Mouse (Mus musculus) hindbrain, postnatal 0 days (tissue): ENCODE results near the gene Tmem86a. TPM values are rescaled to one million over a fixed set of nuclear protein-coding genes. Genes with fewer than 3 reads are reported as not detected.
A peak's percentile ranks its signal among the peaks of the same experiment; 100 is the strongest.
"Not testable (repeated sequence)": the region's sequence is repeated elsewhere in the genome, so short reads cannot be mapped to it uniquely, and the experiment has no call there.

Experiments
- ATAC-seq: fragments of 200-750 bp; cut with Nextera tagmentation; 2 replicates; pipeline ENCODE4 v1.8.0; 2017; ENCODE audit warnings: mild to moderate bottlenecking, moderate TSS enrichment, moderate library complexity
- DNase-seq: peaks from one replicate; pipeline ENCODE4 v3.0.0-alpha.2; 2015; ENCODE audit warnings: low spot score
- H3K27ac ChIP-seq: fragments of 300-500 bp; sonication (generic); 2 replicates; pipeline ENCODE4 v1.5.1; 2014; ENCODE audit warnings: mild to moderate bottlenecking
- H3K27me3 ChIP-seq: fragments of 300-500 bp; sonication (generic); 2 replicates; pipeline ENCODE4 v1.6.1; 2014; ENCODE audit warnings: low read length, mixed read lengths; ENCODE audit not compliant: insufficient read depth
- H3K36me3 ChIP-seq: fragments of 300-500 bp; sonication (generic); 2 replicates; pipeline ENCODE4 v1.6.1; 2014; ENCODE audit warnings: low read length, mixed read lengths; ENCODE audit not compliant: insufficient read depth
- H3K4me1 ChIP-seq: fragments of 300-500 bp; sonication (generic); 2 replicates; pipeline ENCODE4 v1.6.1; 2014; ENCODE audit warnings: antibody characterized with exemption, low read length, mixed read lengths; ENCODE audit not compliant: insufficient read depth
- H3K4me2 ChIP-seq: fragments of 300-500 bp; sonication (generic); 2 replicates; pipeline ENCODE4 v1.6.1; 2014; ENCODE audit warnings: low read depth, mild to moderate bottlenecking, low read length, moderate library complexity, mixed read lengths
- H3K4me3 ChIP-seq: fragments of 300-500 bp; sonication (generic); 2 replicates; pipeline ENCODE4 v1.5.1; 2014; ENCODE audit warnings: low read length
- H3K9ac ChIP-seq: fragments of 300-500 bp; sonication (generic); replicated peaks from 2 replicates; pipeline ENCODE4 v1.6.1; 2014; ENCODE audit warnings: mild to moderate bottlenecking, low read length, moderate library complexity, mixed read lengths
- H3K9me3 ChIP-seq: fragments of 300-500 bp; sonication (generic); 2 replicates; pipeline ENCODE4 v1.6.1; 2016; ENCODE audit warnings: low read length, mixed read lengths
- CTCF ChIP-seq: IDR thresholded peaks from 2 replicates; pipeline ENCODE4 v1.5.1; 2016; ENCODE audit warnings: antibody characterized with exemption, control low read depth, low read depth
- WGBS: fragments of 180-500 bp; shearing (Covaris S2); extraction: QIAGEN DNeasy Blood & Tissue Kit; methylation state at CpG from one replicate; pipeline ENCODE4 v1.1.7; 2014; 5-methylcytosine and 5-hydroxymethylcytosine counted together
- polyA plus RNA-seq: library from polyadenylated mRNA; unstranded; fragments of >200 nt; fragmentation: Nextera tagmentation; extraction: Ambion mirVana; gene quantifications from 2 replicates; pipeline ENCODE4 v1.2.1, GENCODE M21; 2015
- total RNA-seq: library from RNA; depleted of rRNA; stranded (reverse); fragments of >200 nt; gene quantifications from 2 replicates; pipeline ENCODE4 v1.2.3, GENCODE M21; 2014

Tmem86a gene
- total and polyA plus RNA-seq, 2 experiments from 2014 or later = 11.9 to 29.5 TPM

GRCm38 (mm10) chr7:47017146-47017545 lies 33.3 kb upstream of the Tmem86a start:
- no peaks in the 10 kb centered on the region for H3K9me3 ChIP-seq
- H3K27me3 ChIP-seq = no peaks in the 10 kb centered on the region
- H3K27ac ChIP-seq = no peak overlapping the region
- no peaks in the 10 kb centered on the region for H3K4me1 ChIP-seq
- H3K4me3 ChIP-seq = no peak overlapping the region
- no peak for DNase-seq
- no peak overlapping the region for H3K9ac ChIP-seq
- no peak overlapping the region for H3K4me2 ChIP-seq
- no peaks in the 10 kb centered on the region for H3K36me3 ChIP-seq
- no peak for ATAC-seq
- no peak for TF ChIP-seq CTCF
- WGBS = 72% methylated on average over 7 of the region's 7 CpGs

- TF ChIP-seq CTCF = no peak
- DNase-seq (no peak), ATAC-seq (no peak)
- Histone ChIP-seq H3K9ac (no peak overlapping the region), H3K9me3 (no peaks in the 10 kb centered on the region), H3K4me1 (no peaks in the 10 kb centered on the region), H3K36me3 (no peaks in the 10 kb centered on the region), H3K4me3 (no peak overlapping the region), H3K27me3 (no peaks in the 10 kb centered on the region), H3K27ac (no peak overlapping the region), H3K4me2 (no peak overlapping the region)
- WGBS = 45% methylated on average over 5 of the region's 5 CpGs
Observed at GRCm38 (mm10) chr7:47019641-47020040, 30.8 kb upstream of the Tmem86a start.

GRCm38 (mm10) chr7:47020956-47021355 lies 29.4 kb upstream of the Tmem86a start:
- Histone ChIP-seq H3K9ac (no peak overlapping the region), H3K36me3 (no peaks in the 10 kb centered on the region), H3K4me3 (no peak overlapping the region), H3K27ac (no peak overlapping the region), H3K4me1 (no peaks in the 10 kb centered on the region), H3K27me3 (no peaks in the 10 kb centered on the region), H3K4me2 (no peak overlapping the region), H3K9me3 (no peaks in the 10 kb centered on the region)
- ATAC-seq = no peak
- 13% methylated on average over 8 of the region's 8 CpGs for WGBS
- TF ChIP-seq CTCF = no peak
- no peak for DNase-seq

GRCm38 (mm10) chr7:47022482-47022881 lies 27.9 kb upstream of the Tmem86a start:
- Histone ChIP-seq H3K9me3 (no peaks in the 10 kb centered on the region), H3K4me1 (no peaks in the 10 kb centered on the region), H3K27ac (no peak overlapping the region), H3K9ac (no peak overlapping the region), H3K36me3 (no peaks in the 10 kb centered on the region), H3K4me3 (no peak overlapping the region), H3K27me3 (no peaks in the 10 kb centered on the region), H3K4me2 (no peak overlapping the region)
- ATAC-seq (no peak), DNase-seq (no peak)
- WGBS = 59% methylated on average over 8 of the region's 8 CpGs
- TF ChIP-seq CTCF = no peak

- Histone ChIP-seq H3K4me2 (no peak overlapping the region), H3K9me3 (no peaks in the 10 kb centered on the region), H3K9ac (no peak overlapping the region), H3K27me3 (no peaks in the 10 kb centered on the region), H3K27ac (no peak overlapping the region), H3K4me3 (no peak overlapping the region), H3K36me3 (no peaks in the 10 kb centered on the region), H3K4me1 (no peaks in the 10 kb centered on the region)
- DNase-seq (peak; percentile 85), ATAC-seq (peak; percentile 68)
- peak; percentile 87 for TF ChIP-seq CTCF
- WGBS = 12% methylated on average over 6 of the region's 6 CpGs
Observed at GRCm38 (mm10) chr7:47023530-47023929, 26.9 kb upstream of the Tmem86a start.

DNA sequence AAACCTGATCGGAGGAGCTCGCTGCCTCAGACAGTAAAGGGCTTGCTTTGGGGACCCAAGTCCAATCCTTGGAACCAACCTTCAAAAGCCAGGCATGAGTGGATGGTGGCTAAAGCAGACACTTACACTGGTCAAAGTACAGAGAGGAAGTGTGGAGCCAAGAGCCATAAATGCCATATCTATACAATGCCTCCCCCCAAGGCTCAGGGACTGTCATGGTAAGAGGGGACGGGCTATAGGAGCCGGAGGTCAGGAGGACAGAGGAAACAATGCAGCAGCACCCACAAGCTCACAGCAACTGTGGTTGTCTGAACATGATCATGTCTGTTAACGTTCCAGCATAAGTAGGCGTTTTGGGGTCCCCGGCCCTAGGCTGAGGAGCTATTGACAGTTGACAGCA lies 25.9 kb upstream of the Tmem86a start:
- Histone ChIP-seq H3K4me1 (no peaks in the 10 kb centered on the region), H3K27me3 (no peaks in the 10 kb centered on the region), H3K9ac (no peak overlapping the region), H3K27ac (no peak overlapping the region), H3K4me3 (no peak overlapping the region), H3K9me3 (no peaks in the 10 kb centered on the region), H3K4me2 (no peak overlapping the region), H3K36me3 (no peaks in the 10 kb centered on the region)
- DNase-seq (no peak), ATAC-seq (no peak)
- WGBS = 87% methylated on average over 7 of the region's 7 CpGs
- TF ChIP-seq CTCF = no peak

DNA sequence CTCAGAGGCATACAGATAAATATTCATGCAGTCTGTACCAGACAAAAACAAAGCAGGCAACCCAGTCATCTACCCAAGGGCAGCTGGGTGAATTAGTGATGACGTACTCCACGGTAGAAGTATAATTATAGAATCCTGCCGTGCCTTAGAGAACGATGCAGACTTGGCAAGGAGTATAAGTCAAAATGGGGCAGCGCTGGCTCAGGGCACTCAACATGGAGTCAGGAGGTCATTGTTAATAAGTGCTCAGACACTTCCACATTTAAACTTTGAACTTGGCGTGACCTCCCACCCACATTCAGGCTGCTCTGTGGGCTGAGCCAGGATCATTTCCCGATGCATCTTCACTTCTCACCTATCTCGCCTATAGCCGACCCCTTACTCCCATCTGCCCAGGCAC lies 25.0 kb upstream of the Tmem86a start:
- Histone ChIP-seq H3K27me3 (no peaks in the 10 kb centered on the region), H3K9me3 (no peaks in the 10 kb centered on the region), H3K36me3 (no peaks in the 10 kb centered on the region), H3K4me1 (no peaks in the 10 kb centered on the region), H3K4me3 (no peak overlapping the region), H3K27ac (no peak overlapping the region), H3K9ac (no peak overlapping the region), H3K4me2 (no peak overlapping the region)
- no peak for ATAC-seq
- 53% methylated on average over 9 of the region's 9 CpGs for WGBS
- TF ChIP-seq CTCF = no peak
- DNase-seq = no peak

DNA sequence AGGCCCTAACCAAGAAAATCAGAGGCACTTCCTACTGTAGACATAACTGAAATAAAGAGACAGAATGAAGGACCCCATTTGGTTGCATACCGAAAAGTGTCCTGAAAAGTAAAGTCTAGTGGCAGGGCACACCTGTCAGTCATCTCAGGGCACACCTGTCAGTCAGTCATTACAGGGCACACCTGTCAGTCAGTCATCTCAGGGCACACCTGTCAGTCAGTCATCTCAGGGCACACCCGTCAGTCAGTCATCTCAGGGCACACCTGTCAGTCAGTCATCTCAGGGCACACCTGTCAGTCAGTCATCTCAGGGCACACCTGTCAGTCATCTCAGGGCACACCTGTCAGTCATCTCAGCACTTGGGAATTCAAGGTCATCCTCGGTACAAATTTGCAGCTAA lies 23.5 kb upstream of the Tmem86a start:
- H3K4me2 ChIP-seq, H3K4me3 ChIP-seq, H3K9ac ChIP-seq, H3K27ac ChIP-seq, ATAC-seq, H3K9me3 ChIP-seq, H3K27me3 ChIP-seq, DNase-seq, H3K36me3 ChIP-seq, H3K4me1 ChIP-seq: not testable (repeated sequence)
- 76% methylated on average over 3 of the region's 3 CpGs for WGBS
